Mouse (Mus musculus) spleen, embryonic (tissue): ENCODE results near the gene Rplp1.

ENCODE experiments used
- CTCF ChIA-PET: fragments of 350-600 bp; sonication (Branson Sonifier 250); formaldehyde crosslinking; loops from one replicate; lab custom pipeline; 2022; lab: Charles Lee

Gene Rplp1

DNA sequence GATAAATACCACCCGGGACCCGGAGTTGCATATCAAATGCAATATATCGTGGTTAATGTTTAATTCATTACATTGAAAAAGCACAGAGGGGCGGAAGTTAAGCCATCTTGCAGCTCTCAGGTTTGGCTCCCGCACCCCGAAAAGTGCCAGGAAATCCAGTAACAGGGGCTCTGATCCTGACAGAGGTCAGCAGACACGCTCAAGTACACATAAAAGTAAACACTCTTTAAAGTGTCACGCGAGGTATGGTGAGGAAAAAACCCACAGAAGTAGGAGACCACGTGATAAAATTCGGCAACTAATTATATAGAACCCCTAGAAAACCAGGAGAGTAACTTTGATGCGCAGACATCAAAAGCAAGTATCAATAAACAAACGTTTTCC is 567 bp upstream of the Rplp1 start:
- CTCF ChIA-PET = interaction anchor here (1.0 kb wide), 1 partner anchor 31 kb away, joined by 3 read pairs; no protein-coding TSS in a partner anchor

DNA sequence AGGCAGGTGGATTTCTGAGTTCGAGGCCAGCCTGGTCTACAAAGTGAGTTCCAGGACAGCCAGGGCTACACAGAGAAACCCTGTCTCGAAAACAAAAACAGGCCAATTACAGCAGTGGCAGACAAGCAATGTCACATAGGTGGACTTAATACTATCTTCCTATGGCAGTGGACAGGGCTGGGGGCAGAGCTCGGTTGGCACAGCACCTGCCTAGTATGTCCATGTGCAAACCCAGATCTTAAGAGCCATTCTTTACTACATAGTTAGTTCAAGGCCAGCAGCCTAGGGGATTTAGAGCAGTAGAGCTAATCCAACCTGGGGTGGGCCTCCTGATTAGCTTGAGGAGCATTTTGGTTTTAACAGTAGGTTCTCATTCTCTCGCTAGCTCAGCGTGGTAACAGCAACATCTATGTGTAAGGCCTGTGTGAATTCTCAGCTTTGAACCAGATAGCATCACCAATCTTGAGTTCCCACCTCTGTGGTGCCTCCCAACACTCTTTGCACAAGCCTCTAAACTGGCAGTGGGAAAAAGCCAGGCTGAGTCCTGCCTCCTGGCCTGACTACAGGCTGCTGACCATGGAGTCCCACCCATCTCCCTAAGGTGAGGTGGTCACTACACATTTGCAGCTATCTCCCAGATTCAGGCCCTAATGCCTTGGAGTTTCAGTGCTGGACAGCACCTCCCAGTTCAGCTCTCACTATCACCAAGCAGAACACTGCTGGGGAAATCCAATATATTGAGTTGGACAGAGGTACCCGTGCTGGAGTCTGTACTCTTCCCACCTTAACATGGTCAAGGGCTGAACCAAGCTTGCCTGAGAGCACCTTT is 2.8 kb downstream of the Rplp1 start:
- CTCF ChIA-PET = interaction anchor here (0.5 kb wide), 1 partner anchor 13 kb away, joined by 3 read pairs; no protein-coding TSS in a partner anchor

DNA sequence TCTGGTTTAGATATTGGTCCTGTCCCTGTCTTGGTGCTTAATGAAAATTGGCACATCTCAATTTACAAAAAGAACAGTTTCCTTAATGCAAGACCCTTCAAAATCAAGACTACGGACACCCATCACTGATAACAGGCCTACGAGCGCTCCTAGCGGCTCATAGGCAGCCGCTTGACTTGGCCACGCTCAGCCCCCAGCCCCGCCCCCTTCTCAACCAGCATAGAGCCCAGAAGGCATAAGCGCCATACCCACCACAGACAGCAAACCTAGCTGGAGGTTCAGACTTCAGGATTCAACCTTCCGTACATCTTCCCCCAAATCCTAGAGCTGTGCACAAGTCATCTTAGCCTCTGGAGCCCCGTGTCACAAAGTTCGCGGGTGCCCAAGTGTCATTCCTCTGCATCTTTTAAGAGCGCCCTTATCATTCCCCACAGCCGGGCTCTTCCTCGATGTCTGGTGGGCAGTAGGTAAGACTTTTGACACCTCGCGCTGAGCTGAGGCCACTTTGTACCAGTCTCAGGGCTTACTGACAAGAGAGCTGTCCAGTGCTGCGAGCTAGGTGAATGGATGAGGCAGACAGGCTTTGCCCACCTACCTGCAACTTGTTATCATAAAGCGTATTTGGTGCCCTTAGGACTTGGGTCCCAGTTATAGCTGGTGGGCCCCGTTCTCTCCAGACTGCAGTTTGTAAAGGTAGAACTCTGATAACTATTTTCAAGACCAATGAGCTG is 3.7 kb downstream of the Rplp1 start:
- CTCF ChIA-PET = no interaction called here

DNA sequence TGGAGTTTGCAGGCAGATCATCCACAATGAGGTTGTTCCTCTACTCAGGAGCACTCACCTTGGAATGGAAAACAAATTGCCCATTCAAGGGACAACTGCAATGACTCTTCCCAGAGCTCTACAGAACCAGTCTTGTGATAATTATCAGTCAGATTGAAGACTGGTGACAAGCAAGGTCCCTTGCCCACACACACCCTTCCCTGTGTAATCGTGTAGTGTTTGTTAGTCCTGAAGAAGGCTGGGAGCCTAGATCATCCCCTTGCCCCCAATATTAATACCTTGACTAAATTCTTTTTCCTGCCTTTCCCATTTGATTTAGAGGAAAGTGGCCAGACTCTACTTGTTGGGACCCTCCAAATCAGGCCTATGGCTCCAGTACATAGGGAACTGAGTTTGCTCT is 4.7 kb downstream of the Rplp1 start:
- CTCF ChIA-PET = no interaction called here

DNA sequence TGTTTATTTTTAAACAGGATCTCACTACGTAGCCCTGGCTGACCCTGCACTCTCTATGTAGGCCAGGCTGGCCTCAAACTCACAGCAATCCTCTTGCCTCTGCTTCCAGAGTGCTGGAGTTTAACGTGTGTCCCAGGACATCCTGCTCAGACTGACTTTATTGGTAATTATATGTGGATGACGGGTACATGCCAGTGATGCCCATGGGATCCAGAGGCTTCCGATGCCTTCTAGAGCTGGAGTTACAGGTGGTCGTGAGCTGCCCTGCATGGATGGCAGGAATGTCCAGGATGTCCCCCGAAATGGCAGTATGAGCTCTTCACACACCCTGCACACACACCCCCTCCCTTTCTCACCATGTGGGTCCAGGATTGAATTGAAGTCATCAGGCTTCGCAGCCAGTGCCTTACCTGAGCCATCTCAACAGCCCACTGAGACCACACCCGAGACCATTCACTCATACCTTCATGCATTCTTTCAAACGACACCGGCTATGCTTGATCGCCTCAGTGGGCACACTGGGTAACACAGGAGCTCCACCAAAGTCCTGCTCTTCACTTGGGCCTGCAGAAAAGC is 5.4 kb downstream of the Rplp1 start:
- CTCF ChIA-PET = interaction anchor here (0.6 to 0.9 kb wide), 2 partner anchors 18 to 889 kb away, joined by 3 read pairs; no protein-coding TSS in a partner anchor

DNA sequence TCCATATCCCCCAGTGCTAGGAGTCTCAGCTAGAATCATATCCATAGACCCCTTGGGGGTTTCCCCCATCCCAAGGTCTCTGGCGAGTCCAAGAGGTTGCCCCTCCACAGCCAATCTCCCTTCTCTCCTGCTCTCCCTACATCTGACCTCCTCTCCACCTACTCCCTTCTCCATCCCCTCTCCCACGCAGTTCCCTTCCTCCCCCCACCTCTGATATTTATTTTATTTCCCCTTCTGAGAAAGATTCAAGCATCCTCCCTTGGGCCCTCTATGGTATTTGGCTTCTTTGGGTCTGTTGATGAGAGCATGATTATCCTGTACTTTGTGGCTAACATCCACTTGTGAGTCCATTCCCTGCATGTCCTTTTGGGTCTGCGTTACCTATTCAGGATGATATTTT is 6.0 kb downstream of the Rplp1 start:
- CTCF ChIA-PET = interaction anchor here (0.6 to 0.9 kb wide), 2 partner anchors 17 to 888 kb away, joined by 3 read pairs; no protein-coding TSS in a partner anchor

DNA sequence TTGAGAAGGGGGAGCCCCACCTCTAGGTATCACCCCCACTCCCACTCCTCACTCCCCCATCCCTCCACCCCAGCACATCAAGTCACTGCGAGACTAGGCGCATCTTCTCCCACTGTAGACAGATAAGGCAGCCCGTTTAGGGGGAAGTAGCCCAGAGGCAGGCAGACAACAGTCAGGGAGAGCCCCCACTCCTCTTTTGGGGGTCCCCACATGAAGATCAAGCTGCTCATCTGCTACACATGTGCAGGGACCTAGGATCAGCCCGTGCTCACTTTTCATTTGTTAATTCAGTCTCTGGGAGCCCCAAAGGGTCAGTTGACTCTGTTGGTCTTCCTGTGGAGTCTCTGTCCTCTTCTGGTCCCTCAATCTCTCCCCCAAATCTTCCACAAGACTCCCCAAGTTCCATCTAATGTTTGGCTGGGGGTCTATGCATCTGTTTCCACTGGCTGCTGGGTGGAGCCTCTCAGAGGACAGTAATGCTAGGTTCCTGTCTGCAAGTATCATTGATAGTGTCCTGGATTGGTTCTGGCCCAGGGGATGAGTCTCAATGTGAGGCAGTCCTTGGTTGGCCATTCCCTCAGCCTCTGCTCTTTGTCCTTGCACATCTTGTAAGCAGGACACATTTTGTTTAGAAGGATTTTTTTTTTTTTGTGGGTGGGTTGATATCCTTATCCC is 6.6 kb downstream of the Rplp1 start:
- CTCF ChIA-PET = no interaction called here

DNA sequence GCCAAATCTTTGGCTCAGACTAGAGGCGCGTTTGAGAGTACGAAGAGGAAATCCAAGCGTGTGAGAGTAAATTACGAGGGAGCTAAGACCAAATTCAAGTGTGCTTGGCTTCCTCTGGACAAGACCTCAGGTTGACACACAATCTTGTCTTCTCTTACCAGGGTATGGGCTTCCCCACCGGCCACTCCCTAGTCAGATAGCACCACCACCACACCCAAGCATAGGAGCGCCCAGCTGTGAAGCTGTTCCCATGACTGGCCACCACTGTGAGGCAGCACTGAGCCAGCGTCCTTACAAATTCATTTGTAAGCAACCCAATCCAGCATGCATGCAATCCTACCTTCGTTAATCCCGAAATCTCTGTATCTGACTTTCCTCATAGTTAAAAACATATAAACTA is 7.4 kb downstream of the Rplp1 start:
- CTCF ChIA-PET = interaction anchor here (0.7 kb wide), 1 partner anchor 783 kb away, joined by 12 read pairs; no protein-coding TSS in a partner anchor

DNA sequence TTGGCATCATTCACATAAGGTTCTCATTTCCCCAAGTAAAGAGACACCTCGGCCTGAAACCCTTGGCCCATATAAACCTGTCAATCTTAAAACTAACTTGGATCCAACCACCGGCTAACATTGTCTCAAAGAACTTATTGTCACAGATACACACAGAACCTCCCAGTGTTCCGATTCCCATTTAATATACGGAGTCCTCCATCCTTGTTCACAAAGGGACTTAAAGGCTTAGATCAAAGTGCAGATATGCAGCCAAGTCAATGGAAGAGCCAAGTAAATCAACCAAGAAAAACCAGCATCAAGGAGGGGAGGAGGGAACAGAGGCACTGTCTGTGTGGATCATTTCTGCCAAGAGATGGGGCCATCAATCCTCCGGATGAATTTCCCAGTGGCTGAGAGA is 8.8 kb downstream of the Rplp1 start:
- CTCF ChIA-PET = no interaction called here

DNA sequence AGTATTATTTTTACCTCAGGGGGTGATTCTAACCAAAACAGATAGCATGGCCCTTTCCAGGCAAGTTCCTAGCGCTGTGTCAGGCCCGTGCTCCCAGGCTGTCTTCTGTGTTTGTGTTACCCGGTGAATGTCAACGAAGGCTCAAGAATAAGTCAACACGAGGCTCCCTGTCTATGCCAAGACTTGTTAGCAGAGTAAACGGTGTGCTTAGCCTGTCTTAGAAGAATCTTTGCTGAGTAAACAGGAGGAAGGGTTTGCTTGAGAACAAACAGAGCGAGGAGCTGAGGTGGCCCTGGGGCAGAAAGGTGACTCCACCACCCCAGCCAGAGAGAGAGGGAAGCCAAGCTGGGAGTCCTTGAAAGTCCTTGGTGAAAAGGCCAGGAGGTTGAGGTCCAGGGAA is 10.1 kb downstream of the Rplp1 start:
- CTCF ChIA-PET = interaction anchor here (0.5 to 0.9 kb wide), 2 partner anchors 859 to 1000 kb away, joined by 3 to 6 read pairs; no protein-coding TSS in a partner anchor

DNA sequence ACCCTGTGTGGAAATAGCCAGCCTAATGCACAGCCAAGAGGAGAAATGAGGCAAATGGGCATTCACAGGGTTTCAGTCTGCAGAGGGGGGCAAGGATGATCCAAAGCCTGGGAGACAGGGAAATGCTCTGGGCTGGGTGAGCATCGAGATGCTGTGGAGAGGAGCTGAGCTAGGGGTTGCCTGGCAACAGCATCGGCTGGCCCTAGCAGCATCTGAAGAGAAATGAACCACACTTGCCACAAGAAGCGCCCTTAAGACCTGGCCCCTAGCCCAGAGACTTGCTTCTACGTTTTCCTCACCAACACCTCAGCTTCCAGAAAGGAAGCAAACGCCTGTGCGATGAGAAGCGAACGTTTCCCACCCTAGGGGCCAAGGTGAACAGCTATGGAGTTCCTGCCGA is 11.9 kb downstream of the Rplp1 start:
- CTCF ChIA-PET = no interaction called here

DNA sequence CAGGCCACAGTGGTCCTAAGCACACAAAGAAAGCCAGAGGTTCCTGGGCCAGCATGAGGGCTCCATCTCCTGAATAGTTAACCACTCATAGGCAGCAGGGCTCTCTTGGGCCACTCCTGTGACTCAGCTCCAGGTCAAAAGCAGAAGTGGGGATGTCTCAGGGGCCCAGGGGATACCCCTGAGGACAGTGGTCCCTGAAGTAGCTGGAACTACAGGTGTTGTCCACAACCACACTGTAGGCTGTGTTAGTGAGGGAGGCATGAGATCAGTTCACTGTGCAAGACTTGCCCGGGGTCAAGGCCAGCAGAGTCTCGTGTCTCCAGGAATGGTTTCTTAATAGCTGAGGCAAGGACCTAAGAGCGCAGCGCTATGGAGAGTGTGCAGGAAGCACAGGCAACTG is 12.8 kb downstream of the Rplp1 start:
- CTCF ChIA-PET = interaction anchor here (0.5 kb wide), 1 partner anchor 895 kb away, joined by 3 read pairs; no protein-coding TSS in a partner anchor

DNA sequence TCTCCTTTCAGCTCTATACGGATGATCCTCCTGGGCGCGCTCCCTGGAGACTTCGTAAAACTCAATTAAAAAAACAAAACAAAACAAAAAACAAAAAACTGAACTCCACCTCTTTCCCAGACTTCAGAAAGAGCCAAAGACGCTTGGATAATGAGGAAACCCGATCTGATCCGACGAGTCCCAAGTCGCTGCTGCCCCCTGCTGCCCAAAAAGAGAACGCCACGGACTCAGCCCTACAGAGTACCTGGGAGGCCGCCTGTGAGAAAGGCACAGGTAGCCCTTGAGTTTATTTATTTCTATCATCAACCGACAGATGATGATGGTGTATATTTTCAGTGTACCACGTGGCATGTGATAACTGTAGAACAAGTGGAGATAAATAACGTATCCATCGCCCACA is 14.5 kb downstream of the Rplp1 start:
- CTCF ChIA-PET = no interaction called here

DNA sequence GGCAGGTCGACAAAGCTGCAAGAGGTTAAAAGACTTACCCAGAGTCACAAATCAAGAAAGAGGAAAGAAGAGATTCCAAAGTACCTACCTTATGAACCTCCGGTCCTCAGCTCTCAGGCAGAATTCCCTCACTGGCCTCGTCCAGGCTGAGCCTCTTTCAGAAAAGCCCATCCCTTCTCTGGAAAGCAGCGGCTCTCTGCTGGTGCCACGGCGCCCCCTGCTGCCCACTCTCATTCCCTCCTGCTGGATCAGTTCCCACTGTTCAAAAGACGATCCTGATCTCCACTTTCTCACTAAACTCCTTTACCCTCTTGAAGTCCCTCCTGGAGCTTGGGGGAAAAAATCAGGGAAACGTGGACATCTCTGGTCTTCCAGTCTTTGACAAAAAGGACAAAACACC is 15.9 kb downstream of the Rplp1 start:
- CTCF ChIA-PET = interaction anchor here (0.6 to 0.8 kb wide), 3 partner anchors 13 to 1177 kb away, joined by 3 read pairs; no protein-coding TSS in a partner anchor

DNA sequence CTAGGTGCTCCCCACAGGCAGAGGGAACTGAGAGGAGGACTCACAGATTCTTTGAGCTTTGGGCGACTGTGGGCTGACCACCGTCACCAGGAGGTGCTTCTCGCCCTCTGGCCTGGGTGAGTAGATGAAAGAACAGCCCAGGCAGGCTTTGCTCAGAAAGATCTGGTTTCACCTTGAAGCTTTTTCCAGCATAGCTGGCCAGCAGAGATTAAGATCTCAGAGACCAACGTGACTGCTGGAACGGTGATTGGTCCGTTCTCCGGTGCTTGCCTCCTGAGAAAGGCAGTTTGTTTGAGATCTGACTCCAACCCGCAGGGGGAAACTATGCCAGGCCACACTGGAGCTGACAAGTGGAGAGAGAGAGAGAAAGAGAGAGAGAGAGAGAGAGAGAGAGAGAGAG is 19.3 kb downstream of the Rplp1 start:
- CTCF ChIA-PET = no interaction called here

DNA sequence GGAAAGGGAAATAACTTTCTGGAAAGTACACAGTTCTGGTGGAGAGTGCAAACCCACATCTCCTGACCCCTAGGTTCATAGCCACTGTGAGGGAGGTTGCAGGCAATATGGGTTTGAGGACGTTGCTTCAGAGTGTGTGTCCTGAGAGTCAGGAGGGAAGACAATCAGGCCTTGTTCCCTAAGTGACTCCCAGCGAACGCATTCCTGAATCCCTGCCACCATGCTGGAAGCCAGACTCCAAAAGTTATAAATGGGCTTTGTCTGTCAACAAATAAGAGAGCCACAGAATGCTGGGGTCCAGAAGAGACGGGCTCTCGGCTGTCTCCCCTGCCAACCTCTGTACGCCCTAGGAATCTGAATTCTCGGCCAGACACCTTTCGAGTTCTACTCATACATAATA is 24.5 kb downstream of the Rplp1 start:
- CTCF ChIA-PET = no interaction called here

DNA sequence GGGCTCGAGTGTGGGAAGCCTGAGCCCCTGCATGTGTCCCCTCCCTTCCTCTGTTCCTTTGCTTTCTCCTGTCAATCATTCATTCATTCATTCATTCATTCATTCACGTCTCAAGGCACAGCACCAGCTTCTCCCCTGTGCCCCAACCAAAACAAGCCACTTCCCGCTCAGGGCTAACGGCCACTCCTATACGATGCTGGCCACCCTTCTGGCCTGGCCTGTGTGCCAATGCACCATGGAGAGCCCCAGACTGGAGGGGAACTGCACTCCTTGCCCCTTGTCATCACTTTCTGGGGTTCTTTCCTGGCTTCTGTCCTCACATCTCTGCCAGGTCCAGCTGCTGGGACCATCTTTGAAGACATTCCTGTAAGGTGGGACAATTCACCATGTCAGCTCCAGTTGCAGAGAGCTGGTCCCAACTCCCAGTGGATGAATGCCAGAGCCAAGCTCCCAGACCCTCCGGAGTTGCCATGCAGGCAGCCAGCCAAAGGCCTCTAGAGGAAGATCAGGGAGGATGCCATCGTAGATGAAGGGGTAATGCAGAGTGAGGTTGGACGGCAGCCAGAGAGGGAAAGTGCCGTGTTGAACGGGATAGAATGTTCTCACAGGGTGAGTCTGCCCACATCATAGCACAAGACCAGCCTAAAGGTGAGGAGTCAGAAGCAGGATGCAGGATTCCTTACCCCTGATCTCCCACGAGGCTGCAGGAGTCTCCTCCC is 26.5 kb downstream of the Rplp1 start:
- CTCF ChIA-PET = interaction anchor here (0.7 to 1.1 kb wide), 2 partner anchors 7 to 757 kb away, joined by 3 read pairs; no protein-coding TSS in a partner anchor

DNA sequence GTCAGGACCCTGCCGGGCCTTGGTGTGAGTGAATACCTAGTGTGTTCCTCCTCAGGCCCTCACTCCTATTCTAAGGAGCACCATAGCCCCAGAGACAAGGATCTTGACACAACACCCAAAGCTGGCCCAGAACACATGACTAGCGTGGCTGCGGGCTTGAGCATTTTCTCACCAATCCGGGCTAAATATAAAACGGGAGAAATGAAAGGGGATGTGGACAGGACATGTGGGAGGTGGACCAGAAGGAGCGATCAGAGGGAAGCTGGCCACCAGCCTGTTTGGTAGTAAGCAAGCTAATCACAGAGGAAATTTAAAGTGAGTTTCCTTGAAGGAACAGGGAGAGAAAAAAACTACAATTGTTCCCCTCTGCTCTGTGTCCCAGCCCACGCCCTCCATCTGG is 28.4 kb downstream of the Rplp1 start:
- CTCF ChIA-PET = no interaction called here

DNA sequence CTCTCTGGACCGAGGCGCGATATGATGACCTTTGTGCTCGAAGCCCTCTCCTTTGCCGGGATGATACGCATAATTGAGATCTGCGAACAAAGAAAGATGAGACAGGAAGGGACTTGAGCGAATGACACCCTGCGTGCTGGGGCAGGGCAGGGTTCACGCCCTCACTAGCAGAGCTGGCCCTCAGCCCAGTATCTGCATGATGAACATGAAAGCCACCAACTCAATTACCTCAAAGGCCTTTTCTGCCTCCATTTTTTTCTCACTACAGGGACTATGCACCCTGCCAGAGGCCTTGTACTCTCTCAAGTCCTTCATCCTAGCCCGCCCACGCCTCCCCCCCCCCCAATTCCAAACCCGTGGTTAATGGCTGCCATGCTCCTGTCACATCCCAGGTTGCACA is 29.4 kb downstream of the Rplp1 start:
- CTCF ChIA-PET = no interaction called here

DNA sequence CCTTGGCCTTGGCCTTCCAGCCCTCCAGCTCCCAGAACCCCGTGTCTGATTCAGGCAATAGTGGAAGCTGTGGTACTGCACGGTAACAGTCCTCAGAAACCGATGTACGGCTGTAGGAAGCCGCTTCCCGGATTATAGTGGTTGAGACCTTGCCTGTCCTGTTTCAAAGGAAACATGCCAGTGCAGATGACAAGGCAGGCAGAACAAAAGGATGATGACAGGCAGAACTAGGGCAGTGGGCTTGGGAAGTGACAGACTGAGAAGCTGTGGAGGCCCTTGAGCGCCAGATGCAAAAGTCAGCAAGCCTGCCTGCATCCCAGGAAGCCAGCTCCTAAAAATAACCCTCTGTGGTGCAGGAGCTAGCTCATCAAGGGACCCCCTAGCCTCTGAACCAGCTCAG is 30.0 kb downstream of the Rplp1 start:
- CTCF ChIA-PET = no interaction called here

DNA sequence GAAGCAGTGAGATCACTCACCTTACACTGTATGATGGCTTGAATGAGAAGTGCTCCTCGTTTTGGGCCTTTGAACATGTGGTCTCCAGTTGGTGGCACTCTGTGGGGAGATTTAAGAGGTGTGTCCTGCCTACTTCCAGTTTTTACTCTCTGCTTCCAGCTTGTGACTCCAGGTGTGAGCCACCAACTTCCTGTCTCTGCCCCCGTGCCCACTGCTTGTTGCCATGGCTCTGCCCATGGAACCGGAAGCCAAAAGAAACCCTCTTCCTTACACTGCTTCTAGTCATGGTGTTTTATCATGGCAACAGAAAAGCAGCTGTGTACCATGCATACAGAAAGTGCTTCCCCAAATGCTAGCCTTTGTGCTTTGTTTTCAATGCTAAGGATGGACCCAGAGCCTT is 32.2 kb downstream of the Rplp1 start:
- CTCF ChIA-PET = interaction anchor here (0.6 kb wide), 1 partner anchor 878 kb away, joined by 8 read pairs; no protein-coding TSS in a partner anchor
